In the genomic region with DNA sequence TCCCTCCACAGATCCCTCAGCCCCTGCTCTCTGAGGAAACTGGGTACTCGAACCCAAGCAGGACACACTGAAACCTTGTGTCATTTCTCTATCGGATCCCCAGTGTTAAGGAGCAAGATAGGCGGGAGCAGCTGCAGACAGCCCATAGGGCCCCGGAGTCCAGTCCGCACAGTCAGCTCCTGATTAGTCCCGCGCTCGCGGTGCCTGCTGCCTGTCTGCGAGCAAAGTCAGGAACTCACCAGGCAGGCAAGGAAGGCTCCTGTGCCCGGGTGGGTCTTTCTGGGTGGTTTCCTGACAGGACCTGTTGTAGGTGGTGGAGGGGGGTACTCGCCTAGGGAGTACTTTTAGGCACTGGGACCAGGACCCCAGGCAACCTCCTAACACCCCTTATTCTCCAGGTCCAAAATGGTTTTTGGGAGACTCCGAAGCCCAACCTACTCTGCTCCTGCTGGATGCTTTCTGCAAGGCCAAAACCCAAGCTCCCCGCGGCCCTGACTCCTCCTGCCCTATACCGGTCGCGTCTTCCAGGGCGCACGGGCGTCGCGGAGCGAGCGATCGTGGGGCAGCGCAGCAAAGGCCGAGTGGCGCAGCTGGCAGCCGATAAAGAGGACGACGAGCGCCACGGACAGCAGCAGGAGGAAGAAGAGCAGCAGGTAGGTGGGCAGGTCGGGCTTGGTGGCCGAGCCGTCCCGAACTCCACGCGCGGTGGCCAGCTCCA, we compare ENCODE assay signal across 8 mouse cellular contexts. TPM values are rescaled to one million over a fixed set of nuclear protein-coding genes. Genes with fewer than 3 reads are reported as not detected.
DNase-seq lines count a peak whose midpoint lies in the region; ATAC-seq and TF ChIP-seq lines count a peak whose summit lies in the region.

No protein-coding gene starts in this region.

- in situ Hi-C loops in ES-E14 (cut with MboI; ENCODE audit: low sequenced_read_pairs in 2 of 2, unreplicated experiment in 2 of 2) = no loop called here

- DNase-seq in heart, embryonic 10.5 days (ENCODE audit: low spot score) = no peak
- DNase-seq in heart, postnatal 4 days = no peak
- no peak for DNase-seq in ES-E14 (ENCODE audit: low read depth, low spot score)
- DNase-seq in liver, embryonic 13.5 days = no peak
- no peak for DNase-seq in spleen, postnatal 10 days (ENCODE audit: low spot score in 2 of 2)
- DNase-seq in yolk sac, embryonic 10.5 days (ENCODE audit: low spot score) = no peak
- DNase-seq in spleen, adult 18-20 months = no peak

- peak overlapping the region; percentile 70 for H3K4me3 ChIP-seq in heart, embryonic 10.5 days
- H3K4me3 ChIP-seq in ES-E14 (ENCODE audit: insufficient read depth in 1 of 2, low read depth in 1 of 2, low read length in 2 of 2, poor library complexity in 1 of 2, severe bottlenecking in 1 of 2) = peak overlapping the region; percentile 40 to 52
- H3K4me3 ChIP-seq in forebrain, embryonic 16.5 days (replicated peaks; ENCODE audit: low read length) = peak overlapping the region; percentile 51
- H3K4me3 ChIP-seq in liver, embryonic 13.5 days (replicated peaks) = peak overlapping the region; percentile 43

- peak; percentile 51 for ATAC-seq in forebrain, embryonic 16.5 days
- no peak for ATAC-seq in liver, embryonic 13.5 days (ENCODE audit: low read depth)

- peak overlapping the region; percentile 13; the same call in 1 of the 2 replicates for H3K9ac ChIP-seq in ES-E14 (ENCODE audit: insufficient read depth, low read depth, low read length, poor library complexity, severe bottlenecking)
- peak overlapping the region; percentile 58 for H3K9ac ChIP-seq in forebrain, embryonic 16.5 days (replicated peaks; ENCODE audit: low read depth, low read length)
- H3K9ac ChIP-seq in liver, embryonic 13.5 days = no peak overlapping the region

- H3K36me3 ChIP-seq in heart, embryonic 10.5 days = no peaks in the 10 kb centered on the region
- H3K36me3 ChIP-seq in ES-E14 (ENCODE audit: control insufficient read depth, insufficient read depth, low read length, poor library complexity, severe bottlenecking) = no peaks in the 10 kb centered on the region
- H3K36me3 ChIP-seq in forebrain, embryonic 16.5 days (ENCODE audit: control insufficient read depth, insufficient read depth) = no peaks in the 10 kb centered on the region
- no peaks in the 10 kb centered on the region for H3K36me3 ChIP-seq in liver, embryonic 13.5 days

- peaks cover 72% of the 10 kb centered on the region for H3K27me3 ChIP-seq in heart, embryonic 10.5 days (ENCODE audit: insufficient read depth, poor library complexity, severe bottlenecking)
- H3K27me3 ChIP-seq in forebrain, embryonic 16.5 days (replicated peaks; ENCODE audit: control insufficient read depth, insufficient read depth, low read length) = peaks cover 28% of the 10 kb centered on the region
- H3K27me3 ChIP-seq in liver, embryonic 13.5 days = peaks cover 75% of the 10 kb centered on the region

- 1% methylated on average over 41 of the region's 41 CpGs for WGBS in heart, embryonic 10.5 days
- WGBS in forebrain, embryonic 16.5 days = 1% methylated on average over 41 of the region's 41 CpGs
- WGBS in liver, embryonic 13.5 days (ENCODE audit: insufficient replicate concordance) = 5% methylated on average over 41 of the region's 41 CpGs

- peak overlapping the region; percentile 65 for H3K27ac ChIP-seq in heart, embryonic 10.5 days
- H3K27ac ChIP-seq in ES-E14 (ENCODE audit: insufficient read depth, low read depth, low read length, poor library complexity, severe bottlenecking) = no peak overlapping the region
- no peak overlapping the region for H3K27ac ChIP-seq in forebrain, embryonic 16.5 days (ENCODE audit: low read length)
- H3K27ac ChIP-seq in liver, embryonic 13.5 days = no peak overlapping the region

- H3K9me3 ChIP-seq in heart, embryonic 10.5 days = no peaks in the 10 kb centered on the region
- H3K9me3 ChIP-seq in ES-E14 (ENCODE audit: control insufficient read depth, insufficient read depth, low read depth, low read length) = no peaks in the 10 kb centered on the region
- no peaks in the 10 kb centered on the region for H3K9me3 ChIP-seq in forebrain, embryonic 16.5 days (ENCODE audit: control insufficient read depth, low read length)
- no peaks in the 10 kb centered on the region for H3K9me3 ChIP-seq in liver, embryonic 13.5 days (replicated peaks)

- peak overlapping the region; percentile 91 for H3K4me2 ChIP-seq in forebrain, embryonic 16.5 days (ENCODE audit: low read length)
- H3K4me2 ChIP-seq in liver, embryonic 13.5 days = peak overlapping the region; percentile 58

- peaks cover 40% of the 10 kb centered on the region for H3K4me1 ChIP-seq in heart, embryonic 10.5 days
- no peaks in the 10 kb centered on the region for H3K4me1 ChIP-seq in ES-E14 (ENCODE audit: control insufficient read depth in 2 of 2, insufficient read depth in 2 of 2, low read length in 2 of 2, poor library complexity in 1 of 2)
- H3K4me1 ChIP-seq in forebrain, embryonic 16.5 days (replicated peaks; ENCODE audit: control insufficient read depth, insufficient read depth, low read length) = peaks cover 16% of the 10 kb centered on the region
- H3K4me1 ChIP-seq in liver, embryonic 13.5 days (replicated peaks) = peaks cover 12% of the 10 kb centered on the region

TF ChIP-seq in ES-E14, 5 proteins besides CTCF, POLR2A, EP300 and RAD21:
- TF ChIP-seq CHD2 (IDR thresholded peaks at IDR 0.05; ENCODE audit: low read depth, low read length) = no peak
- TF ChIP-seq HCFC1 (IDR thresholded peaks at IDR 0.05; ENCODE audit: borderline replicate concordance, insufficient read depth, low read length) = no peak
- TF ChIP-seq ZC3H11A (IDR thresholded peaks at IDR 0.05; ENCODE audit: borderline replicate concordance, low read depth, low read length) = no peak
- TF ChIP-seq ZNF384 (IDR thresholded peaks at IDR 0.05; ENCODE audit: low read depth, low read length) = no peak
- no peak for TF ChIP-seq MAFK (IDR thresholded peaks at IDR 0.05; ENCODE audit: insufficient read depth, low read depth, low read length)

RNA-seq across cellular contexts. Expression of a gene that starts 1.0 kb away (rescaled TPM):
- 0.49 and 0.67 TPM in 2 replicates for polyA plus RNA-seq in heart, embryonic 10.5 days (2016; fragmentation: Nextera tagmentation; extraction: Ambion mirVana)
- total RNA-seq in heart, postnatal 4 days (2021) = under 1 TPM in 1 of 2 experiments, not detected in 1; 0.19 TPM
- not detected in 2 replicates for total RNA-seq in ES-E14 (2012; rRNA removed)
- polyA plus RNA-seq in forebrain, embryonic 16.5 days (2015; fragmentation: Nextera tagmentation; extraction: Ambion mirVana) = 0.99 and 1.1 TPM in 2 replicates
- polyA plus RNA-seq in liver, embryonic 13.5 days (2015; fragmentation: Nextera tagmentation; extraction: Ambion mirVana) = not detected in 2 replicates

RNA-seq across cellular contexts. Expression of a gene that starts 49.8 kb away (rescaled TPM):
- polyA plus RNA-seq in heart, embryonic 10.5 days (2016; fragmentation: Nextera tagmentation; extraction: Ambion mirVana) = 20.7 and 23.0 TPM in 2 replicates
- total RNA-seq in heart, postnatal 4 days (2021) = 10 to 100 TPM; 48.8 to 54.3 TPM
- total RNA-seq in ES-E14 (2012; rRNA removed) = 13.6 and 14.2 TPM in 2 replicates
- 32.9 and 37.6 TPM in 2 replicates for polyA plus RNA-seq in forebrain, embryonic 16.5 days (2015; fragmentation: Nextera tagmentation; extraction: Ambion mirVana)
- polyA plus RNA-seq in liver, embryonic 13.5 days (2015; fragmentation: Nextera tagmentation; extraction: Ambion mirVana) = 3.7 and 5.3 TPM in 2 replicates
